Mouse (Mus musculus) frontal cortex, postnatal 14 days (tissue): ENCODE results near the gene Prr18.
A peak's percentile ranks its signal among the peaks of the same experiment; 100 is the strongest.
"Not testable (repeated sequence)": the region's sequence is repeated elsewhere in the genome, so short reads cannot be mapped to it uniquely, and the experiment has no call there.

Experiments
- DNase-seq, 2 experiments: peaks; one replicate each; pipeline ENCODE4 v3.0.0; 2022; ENCODE audit warnings: low spot score in 2 of 2

Gene Prr18

DNA sequence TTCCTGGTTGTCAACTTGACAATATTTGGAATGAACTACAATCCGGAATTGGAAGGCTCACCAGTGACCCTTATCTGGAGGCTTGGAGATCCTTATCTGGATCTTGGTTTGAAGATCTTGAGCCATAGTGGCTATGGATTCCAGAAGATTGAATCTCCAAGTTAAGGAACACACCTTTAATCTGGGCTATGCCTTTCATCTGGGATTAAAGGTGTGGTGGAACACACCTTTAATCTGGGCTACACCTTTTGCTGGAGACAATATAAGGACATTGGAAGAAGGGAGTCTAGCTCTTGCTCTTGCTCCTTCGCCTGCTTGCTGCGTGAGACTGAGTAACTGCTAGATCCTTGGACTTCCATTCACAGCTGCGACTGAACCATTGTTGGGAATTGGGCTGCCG lies at the start of gene Prr18:
Prr18 (plus strand) TSS at position 301 of the 400 bp plus-strand sequence.
- DNase-seq = not testable (repeated sequence)

DNA sequence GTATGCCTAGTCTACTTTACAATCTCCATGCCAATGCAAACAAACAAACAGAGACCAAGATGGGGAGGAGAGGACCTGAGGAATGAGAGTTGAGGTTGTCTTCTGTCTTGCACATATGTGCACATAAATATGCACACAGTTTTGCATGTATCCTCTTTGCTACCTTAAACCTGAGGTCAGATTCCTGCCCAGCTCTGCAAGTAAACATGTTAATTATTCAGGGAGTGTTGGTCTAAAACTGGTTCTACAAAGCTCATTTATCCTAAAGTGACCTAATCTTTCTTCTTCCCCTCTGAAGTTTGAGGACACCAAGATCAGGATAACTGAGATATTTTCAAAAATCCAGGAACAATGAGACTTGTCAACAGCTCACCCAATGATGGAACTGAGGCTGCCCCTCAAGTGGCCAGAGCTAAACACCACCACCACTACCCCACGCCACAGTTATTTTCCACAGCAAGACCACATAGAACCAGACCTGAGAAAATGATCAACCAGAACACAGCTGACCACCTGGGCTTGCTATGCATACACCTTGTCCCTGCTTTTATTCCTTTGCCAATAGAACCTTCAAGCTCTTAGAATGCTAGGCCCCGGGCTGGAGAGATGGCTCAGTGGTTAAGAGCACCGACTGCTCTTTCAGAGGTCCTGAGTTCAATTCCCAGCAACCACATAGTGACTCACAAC lies 47.1 kb upstream of the Prr18 start:
- no peak for DNase-seq

DNA sequence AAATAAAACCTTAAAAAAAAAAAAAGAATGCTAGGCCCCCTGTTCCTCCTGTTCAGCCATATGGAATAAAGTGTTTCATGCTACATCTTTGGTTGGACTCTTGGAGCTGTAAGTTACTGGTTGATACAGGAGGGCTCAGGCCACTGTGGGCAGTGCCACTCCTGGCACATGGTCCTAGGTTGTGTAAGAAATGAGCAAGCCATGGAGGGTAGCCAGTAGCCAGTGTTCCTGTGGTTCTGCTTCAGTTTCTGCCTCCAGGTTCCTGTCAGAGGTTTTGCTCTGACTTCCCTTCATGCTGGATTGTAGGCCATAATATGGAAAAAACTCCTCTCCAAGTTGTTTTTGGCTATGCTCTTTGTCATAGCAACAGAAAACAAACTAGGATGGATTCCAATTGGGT lies 46.5 kb upstream of the Prr18 start:
- DNase-seq = no peak

- DNase-seq = no peak
Observed at GRCm38 (mm10) chr17:8295825-8296224, 41.4 kb upstream of the Prr18 start.

GRCm38 (mm10) chr17:8296313-8296844 lies 40.9 kb upstream of the Prr18 start:
- no peak for DNase-seq

DNA sequence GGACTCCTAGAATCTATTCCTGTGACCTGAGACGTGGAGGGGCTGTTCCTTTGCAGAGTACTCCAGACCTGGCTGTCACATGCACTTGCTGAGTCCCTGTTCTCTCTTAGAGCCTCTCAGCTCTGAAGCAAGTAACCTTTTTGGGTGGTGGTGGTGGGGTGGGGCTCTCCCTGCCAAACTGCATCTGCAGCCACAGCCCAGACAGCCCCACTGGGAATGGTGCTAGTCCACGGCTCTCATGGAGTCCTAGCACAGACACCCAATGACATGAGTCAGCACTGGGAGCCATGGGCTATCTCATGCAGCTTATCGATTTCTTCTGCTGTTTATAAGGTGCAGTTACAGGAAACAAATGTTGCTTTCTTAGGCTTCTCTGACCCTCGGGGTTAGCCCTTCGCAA lies 39.5 kb upstream of the Prr18 start:
- DNase-seq = no peak

GRCm38 (mm10) chr17:8298281-8298680 lies 39.0 kb upstream of the Prr18 start:
- no peak for DNase-seq

DNA sequence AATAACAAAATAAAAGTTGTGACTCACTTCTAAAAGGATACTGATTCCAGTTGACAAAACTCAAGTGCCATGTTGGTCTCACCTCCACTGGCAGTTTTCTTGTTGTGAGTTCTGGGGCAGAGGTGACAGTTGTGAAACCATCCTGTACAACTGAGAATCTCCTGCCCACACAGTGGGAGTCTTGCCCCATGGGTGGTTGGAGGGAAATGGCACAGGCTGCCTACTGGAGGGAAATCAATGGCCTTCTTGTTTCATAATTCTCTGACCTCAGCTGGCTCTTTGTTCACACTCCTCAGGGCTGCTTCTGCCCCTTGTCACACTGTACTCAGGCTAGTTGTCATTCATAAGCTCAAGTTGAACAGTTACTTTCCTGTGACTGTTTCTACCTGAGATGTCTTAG lies 37.7 kb upstream of the Prr18 start:
- no peak for DNase-seq

GRCm38 (mm10) chr17:8301515-8301914 lies 35.7 kb upstream of the Prr18 start:
- no peak for DNase-seq

DNA sequence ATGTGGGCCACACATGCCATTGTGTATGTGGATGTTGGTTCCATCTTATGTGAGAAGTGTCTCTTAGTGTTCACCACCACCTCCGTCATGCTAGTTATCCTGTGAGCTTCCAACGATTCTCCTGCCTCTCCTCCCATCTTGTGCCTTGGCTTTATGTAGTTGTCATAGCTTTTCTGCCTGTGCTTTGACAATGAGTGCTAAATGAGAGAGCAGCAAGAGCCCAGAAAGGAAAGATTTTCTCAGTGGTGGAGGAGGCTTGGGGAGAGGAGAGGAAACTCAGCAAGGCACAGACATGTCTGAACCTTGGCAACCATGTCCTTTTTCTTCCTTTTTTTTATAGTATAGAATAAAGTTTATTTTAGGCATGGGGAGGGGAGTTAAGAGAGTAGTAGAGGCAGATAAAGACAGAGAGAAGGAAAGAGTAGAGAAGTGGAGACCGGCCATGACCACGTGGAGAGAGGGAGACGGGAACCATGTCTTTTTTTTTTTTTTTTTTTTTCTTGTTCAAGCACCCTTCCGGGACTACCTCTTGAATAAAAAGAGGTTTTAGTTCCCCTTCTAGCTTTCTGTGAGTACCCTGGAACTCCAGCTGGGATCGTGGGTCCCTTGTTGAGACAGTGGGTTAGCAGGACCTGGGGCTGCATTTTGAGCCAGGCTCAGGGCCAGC lies 34.4 kb upstream of the Prr18 start:
- DNase-seq = no peak

DNA sequence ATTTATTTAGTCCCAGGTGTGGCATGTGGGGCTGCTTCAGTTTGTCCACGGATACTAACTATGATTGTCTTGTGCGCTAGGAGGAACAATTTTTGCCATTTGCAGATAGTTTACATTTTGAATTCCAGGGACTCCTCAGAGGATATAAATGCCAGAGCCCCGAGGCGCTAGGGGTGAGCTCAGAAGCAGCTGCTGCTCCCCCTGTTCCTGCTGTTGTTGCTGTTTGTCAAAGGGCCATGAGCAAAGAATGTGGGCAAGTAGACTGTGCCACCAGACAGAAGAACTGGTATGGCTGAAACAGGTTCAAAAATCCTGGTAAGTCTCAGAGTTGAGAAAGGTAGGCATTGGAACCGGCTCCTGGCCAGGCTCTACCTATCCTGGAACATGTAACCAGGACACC lies 33.6 kb upstream of the Prr18 start:
- DNase-seq = no peak

GRCm38 (mm10) chr17:8305801-8306200 lies 31.5 kb upstream of the Prr18 start:
- no peak for DNase-seq

DNA sequence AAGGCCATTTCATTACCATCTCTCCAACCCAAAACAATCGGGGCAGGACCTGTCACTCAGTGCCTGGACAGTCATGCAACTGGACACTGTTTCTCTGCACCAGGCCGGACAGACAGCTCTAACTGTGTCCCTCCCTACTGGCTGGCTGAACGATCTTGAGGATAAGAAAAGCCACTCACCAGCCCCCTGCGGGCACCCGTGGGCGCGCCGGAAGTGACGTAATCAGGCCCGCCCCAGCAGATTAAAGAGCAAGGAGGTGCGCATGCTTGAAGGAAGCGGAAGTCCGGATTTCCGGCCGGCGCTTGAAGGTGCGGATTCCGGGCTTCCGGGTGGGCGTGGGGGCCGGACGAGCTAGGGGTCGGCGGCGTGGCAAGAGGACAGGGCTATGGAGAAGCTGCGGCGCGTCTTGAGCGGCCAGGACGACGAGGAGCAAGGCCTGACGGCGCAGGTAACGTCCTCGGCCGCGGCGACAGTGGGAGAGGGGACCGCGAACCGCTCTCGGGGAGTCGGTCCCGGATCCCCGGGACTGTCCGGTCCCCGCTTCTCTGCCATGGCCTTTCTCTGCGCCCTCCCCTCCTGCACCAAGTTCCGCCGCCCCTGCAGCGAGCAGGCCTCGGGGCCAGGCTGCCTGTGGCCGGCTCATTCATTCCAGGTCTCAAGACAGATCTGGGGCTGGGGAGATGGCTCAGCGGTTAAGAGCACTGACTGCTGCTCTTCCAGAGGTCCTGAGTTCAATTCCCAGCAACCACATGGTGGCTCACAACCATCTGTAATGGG lies 26.2 kb upstream of the Prr18 start, which contains the start of gene Sft2d1:
Sft2d1 (plus strand) TSS at position 265 of the 777 bp plus-strand sequence.
- peak; percentile 96 to 97 for DNase-seq

- DNase-seq = no peak
Observed at GRCm38 (mm10) chr17:8311751-8312150, 25.5 kb upstream of the Prr18 start.

DNA sequence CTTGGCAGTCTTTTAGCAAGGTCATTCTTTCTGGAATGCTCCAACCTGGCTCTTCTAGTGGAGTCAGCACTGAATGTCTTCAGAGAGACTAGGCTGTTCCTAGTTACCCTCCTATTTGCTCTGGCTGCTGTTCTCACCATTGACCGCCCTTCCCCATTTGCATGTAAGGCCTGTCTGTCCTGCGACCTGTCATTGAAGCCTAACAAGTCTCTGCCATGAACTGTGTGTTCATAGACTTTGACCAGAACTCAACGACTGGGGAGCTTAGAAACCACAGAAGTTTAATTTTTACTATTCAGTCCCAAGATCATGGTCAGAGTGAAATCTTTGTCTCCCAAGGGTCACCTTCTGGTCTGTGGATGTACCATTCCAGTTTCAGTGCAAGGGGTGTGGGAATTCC lies 23.3 kb upstream of the Prr18 start:
- DNase-seq = no peak

GRCm38 (mm10) chr17:8316251-8316650 lies 21.0 kb upstream of the Prr18 start:
- DNase-seq = no peak

- DNase-seq = not testable (repeated sequence)
Observed at GRCm38 (mm10) chr17:8326877-8327276, 10.4 kb upstream of the Prr18 start.

DNA sequence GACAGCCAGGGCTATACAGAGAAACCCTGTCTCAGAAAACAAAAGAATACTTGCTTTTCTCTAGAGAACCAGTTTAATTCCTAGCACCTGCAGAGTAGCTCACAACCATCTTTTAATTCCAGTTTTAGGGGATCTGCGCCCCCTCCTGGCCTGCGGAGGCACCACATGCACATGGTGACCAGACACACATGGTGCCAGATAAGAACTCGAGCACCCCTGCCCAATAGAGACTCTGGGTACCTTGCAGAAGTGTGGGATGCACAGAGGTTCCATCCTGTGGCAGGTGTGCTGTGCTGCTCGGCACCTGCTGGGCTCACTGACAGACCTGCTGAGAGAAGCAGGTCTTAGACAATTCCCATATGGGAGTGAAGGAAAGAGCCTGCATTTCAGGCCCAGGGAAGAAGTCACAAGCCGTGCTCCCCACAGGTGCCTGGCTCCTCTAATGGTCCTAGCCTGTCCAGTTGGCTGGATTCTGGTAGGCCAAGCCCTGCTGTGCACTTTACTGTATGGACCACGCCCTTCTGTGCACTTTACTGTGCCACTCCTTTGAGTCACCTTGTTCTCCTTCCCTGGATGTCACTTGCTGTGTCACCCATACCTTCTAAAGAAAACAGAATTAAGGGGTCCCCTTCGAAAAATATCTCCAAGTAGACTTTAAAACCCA lies 8.6 kb upstream of the Prr18 start:
- no peak for DNase-seq

- DNase-seq = no peak
Observed at GRCm38 (mm10) chr17:8330602-8331001, 6.7 kb upstream of the Prr18 start.

DNA sequence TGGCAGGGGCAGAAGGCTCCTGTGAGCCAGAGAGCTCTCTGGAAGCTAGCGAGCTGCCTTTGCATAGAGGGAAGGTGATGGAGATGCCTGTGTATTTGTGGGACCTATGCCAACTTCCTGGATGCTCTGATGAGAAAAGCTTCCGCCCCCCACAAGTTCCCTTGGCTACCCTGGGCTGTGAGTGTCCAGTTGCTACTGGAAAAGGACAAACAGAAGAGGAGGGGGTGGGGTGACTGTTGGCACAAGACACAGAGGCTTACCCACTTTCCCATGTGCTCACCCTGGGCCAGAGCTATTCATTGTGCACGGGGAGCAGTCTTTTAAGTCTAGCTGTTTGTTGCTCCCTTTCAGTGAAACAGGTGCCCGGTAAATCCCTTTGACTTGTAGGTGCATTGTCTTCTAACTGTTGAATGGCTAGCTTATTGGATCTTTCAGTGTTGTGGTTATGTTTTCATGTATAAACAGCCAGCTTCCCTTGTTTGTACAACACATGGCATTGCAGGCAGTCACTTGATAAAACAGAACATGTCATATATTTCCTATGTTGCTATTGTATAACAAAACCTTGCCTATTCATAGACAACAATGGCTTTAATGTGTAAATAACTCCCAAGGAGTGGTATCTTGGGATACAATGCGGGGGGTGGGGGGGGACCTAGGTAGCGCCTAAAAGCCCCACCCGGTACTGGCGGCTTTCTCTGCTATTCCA lies 2.6 kb downstream of the Prr18 start:
- DNase-seq = no peak
